Mouse (Mus musculus) kidney, postnatal 0 days (tissue): ENCODE results near the gene Ppp6r3. TPM values are rescaled to one million over a fixed set of nuclear protein-coding genes. Genes with fewer than 3 reads are reported as not detected.

ENCODE experiments used
- ATAC-seq: fragments of 200-750 bp; cut with Nextera tagmentation; replicated peaks from 2 replicates; pipeline ENCODE4 v1.8.0; 2017; ENCODE audit warnings: low read depth, moderate number of reproducible peaks, moderate TSS enrichment, moderate library complexity; ENCODE audit not compliant: low FRiP score
- DNase-seq: peaks from one replicate; pipeline ENCODE4 v3.0.0-alpha.2; 2016; ENCODE audit warnings: low spot score
- H3K27ac ChIP-seq: fragments of 300-500 bp; sonication (generic); 2 replicates; pipeline ENCODE4 v1.5.1; 2014; ENCODE audit warnings: mild to moderate bottlenecking
- H3K27me3 ChIP-seq: fragments of 300-500 bp; sonication (generic); 2 replicates; pipeline ENCODE4 v1.6.1; 2014; ENCODE audit warnings: low read length, mixed read lengths; ENCODE audit not compliant: insufficient read depth
- H3K36me3 ChIP-seq: fragments of 300-500 bp; sonication (generic); 2 replicates; pipeline ENCODE4 v1.6.1; 2014; ENCODE audit warnings: low read length, mixed read lengths; ENCODE audit not compliant: insufficient read depth
- H3K4me1 ChIP-seq: fragments of 300-500 bp; sonication (generic); replicated peaks from 2 replicates; pipeline ENCODE4 v1.6.1; 2014; ENCODE audit warnings: antibody characterized with exemption, low read length, mixed read lengths; ENCODE audit not compliant: insufficient read depth
- H3K4me2 ChIP-seq: fragments of 300-500 bp; sonication (generic); 2 replicates; pipeline ENCODE4 v1.6.1; 2014; ENCODE audit warnings: mild to moderate bottlenecking, low read length, moderate library complexity, mixed read lengths
- H3K4me3 ChIP-seq: fragments of 300-500 bp; sonication (generic); replicated peaks from 2 replicates; pipeline ENCODE4 v1.5.1; 2014; ENCODE audit warnings: low read depth, low read length
- H3K9ac ChIP-seq: fragments of 300-500 bp; sonication (generic); 2 replicates; pipeline ENCODE4 v1.6.1; 2014; ENCODE audit warnings: low read depth, low read length
- H3K9me3 ChIP-seq: fragments of 300-500 bp; sonication (generic); replicated peaks from 2 replicates; pipeline ENCODE4 v1.6.1; 2016; ENCODE audit warnings: low read length, inconsistent platforms, mixed read lengths
- CTCF ChIP-seq: IDR thresholded peaks from 2 replicates; pipeline ENCODE4 v1.5.1; 2016; ENCODE audit warnings: antibody characterized with exemption, low read depth, mild to moderate bottlenecking, moderate library complexity
- WGBS: fragments of 180-500 bp; shearing (Covaris S2); extraction: QIAGEN DNeasy Blood & Tissue Kit; methylation state at CpG from one replicate; pipeline ENCODE4 v1.1.7; 2014; 5-methylcytosine and 5-hydroxymethylcytosine counted together
- polyA plus RNA-seq: library from polyadenylated mRNA; unstranded; fragments of >200 nt; fragmentation: Nextera tagmentation; extraction: Ambion mirVana; gene quantifications from 2 replicates; pipeline ENCODE4 v1.2.1, GENCODE M21; 2015

Ppp6r3 gene
- polyA plus RNA-seq, 1 experiment from 2014 or later, result 37.9 TPM

DNA sequence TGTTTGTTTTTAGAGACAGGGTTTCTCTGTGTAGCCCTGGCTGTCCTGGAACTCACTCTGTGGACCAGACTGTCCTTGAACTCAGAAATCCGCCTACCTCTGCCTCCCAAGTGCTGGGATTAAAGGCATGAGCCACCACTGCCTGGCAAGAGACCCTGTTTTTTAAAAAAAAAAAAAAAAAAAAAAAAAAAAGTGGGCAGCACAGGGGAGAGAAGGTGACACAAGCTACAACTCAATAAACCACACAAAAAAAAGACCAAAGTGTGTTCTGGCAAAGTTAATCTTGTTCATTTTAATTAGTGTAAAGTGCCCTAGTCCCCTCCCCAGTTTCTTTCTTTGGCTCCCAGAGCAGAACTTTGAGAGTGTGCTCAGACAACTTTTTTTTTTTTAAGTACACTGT, 26.3 kb downstream of the Ppp6r3 start:
- DNase-seq, result no peak
- 95% methylated on average over 1 of the region's 1 CpGs for WGBS
- no peak overlapping the region for H3K9ac ChIP-seq
- H3K4me3 ChIP-seq, result no peak overlapping the region
- no peaks in the 10 kb centered on the region for H3K36me3 ChIP-seq
- H3K4me1 ChIP-seq, result no peaks in the 10 kb centered on the region
- TF ChIP-seq CTCF, result no peak
- H3K27ac ChIP-seq, result no peak overlapping the region
- no peak overlapping the region for H3K4me2 ChIP-seq
- no peak for ATAC-seq
- H3K9me3 ChIP-seq, result no peaks in the 10 kb centered on the region
- no peaks in the 10 kb centered on the region for H3K27me3 ChIP-seq

DNA sequence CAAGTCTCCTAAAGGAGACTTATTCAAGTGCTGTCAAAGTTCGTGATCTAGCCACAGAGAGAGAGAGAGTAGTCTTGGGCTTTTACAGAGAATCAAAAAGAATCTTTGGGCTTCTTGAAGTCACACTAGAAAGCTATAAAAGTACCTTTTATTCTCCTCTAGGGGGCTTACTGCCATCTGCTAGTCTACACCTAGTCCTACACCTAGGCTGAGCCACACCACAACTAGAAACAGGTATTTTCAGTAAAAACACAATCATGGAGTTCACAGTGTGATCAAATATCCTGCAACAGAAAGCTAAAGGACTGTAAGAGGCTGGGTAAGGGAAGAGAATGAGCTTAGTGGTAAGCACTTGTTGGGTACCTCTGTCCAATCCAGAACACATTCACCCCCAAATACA, 27.2 kb downstream of the Ppp6r3 start:
- Histone ChIP-seq H3K27ac (no peak overlapping the region), H3K4me1 (no peaks in the 10 kb centered on the region), H3K36me3 (no peaks in the 10 kb centered on the region), H3K4me2 (no peak overlapping the region), H3K9ac (no peak overlapping the region), H3K27me3 (no peaks in the 10 kb centered on the region), H3K9me3 (no peaks in the 10 kb centered on the region), H3K4me3 (no peak overlapping the region)
- 97% methylated on average over 1 of the region's 1 CpGs for WGBS
- DNase-seq (no peak), ATAC-seq (no peak)
- TF ChIP-seq CTCF, result no peak

DNA sequence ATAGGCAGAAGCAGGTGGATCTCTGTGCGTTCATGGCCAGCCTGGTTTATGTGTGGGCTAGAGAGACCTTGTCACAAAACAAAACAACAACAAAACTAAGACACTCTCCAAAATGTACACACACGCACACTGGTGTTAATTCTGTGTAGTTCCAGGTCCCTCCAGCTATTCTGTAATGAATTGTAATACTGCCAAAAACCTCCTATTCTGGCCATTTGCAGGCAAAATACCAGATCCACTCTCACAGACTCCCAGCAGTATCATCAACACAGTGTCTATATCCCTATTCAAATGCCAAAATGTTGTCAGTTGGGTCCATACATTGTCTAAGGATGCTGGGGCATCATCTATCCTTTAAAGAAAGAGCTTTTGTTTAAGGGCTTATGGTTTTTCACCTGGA, 30.6 kb downstream of the Ppp6r3 start:
- TF ChIP-seq CTCF, result no peak
- Histone ChIP-seq H3K9ac (no peak overlapping the region), H3K27me3 (no peaks in the 10 kb centered on the region), H3K27ac (no peak overlapping the region), H3K4me3 (no peak overlapping the region), H3K4me1 (no peaks in the 10 kb centered on the region), H3K4me2 (no peak overlapping the region), H3K36me3 (peaks cover 6% of the 10 kb centered on the region), H3K9me3 (no peaks in the 10 kb centered on the region)
- 87% methylated on average over 2 of the region's 2 CpGs for WGBS
- no peak for ATAC-seq
- no peak for DNase-seq

DNA sequence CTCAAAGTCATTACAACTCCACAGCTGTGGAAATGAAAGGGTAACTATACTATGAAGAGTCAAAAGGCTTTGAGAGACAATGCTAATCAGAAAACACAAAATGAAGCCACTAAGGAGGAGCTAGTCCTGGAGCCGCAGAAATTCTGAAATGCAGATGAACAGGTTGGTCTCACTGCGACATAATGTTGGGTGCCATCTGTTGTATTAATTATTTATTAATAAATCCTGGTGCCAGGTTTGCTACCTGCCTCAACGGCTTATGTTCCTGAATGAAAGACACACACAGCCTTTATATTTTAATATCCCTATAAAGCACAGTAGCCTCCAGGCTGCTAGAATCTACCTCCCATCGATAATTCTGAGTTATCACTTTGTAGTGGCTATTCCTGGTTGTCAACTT, 33.0 kb downstream of the Ppp6r3 start:
- Histone ChIP-seq H3K4me1 (no peaks in the 10 kb centered on the region), H3K4me3 (no peak overlapping the region), H3K36me3 (peaks cover 6% of the 10 kb centered on the region), H3K4me2 (no peak overlapping the region), H3K9me3 (no peaks in the 10 kb centered on the region), H3K9ac (no peak overlapping the region), H3K27ac (no peak overlapping the region), H3K27me3 (no peaks in the 10 kb centered on the region)
- TF ChIP-seq CTCF, result no peak
- DNase-seq (no peak), ATAC-seq (no peak)
- WGBS, result 98% methylated on average over 4 of the region's 4 CpGs

DNA sequence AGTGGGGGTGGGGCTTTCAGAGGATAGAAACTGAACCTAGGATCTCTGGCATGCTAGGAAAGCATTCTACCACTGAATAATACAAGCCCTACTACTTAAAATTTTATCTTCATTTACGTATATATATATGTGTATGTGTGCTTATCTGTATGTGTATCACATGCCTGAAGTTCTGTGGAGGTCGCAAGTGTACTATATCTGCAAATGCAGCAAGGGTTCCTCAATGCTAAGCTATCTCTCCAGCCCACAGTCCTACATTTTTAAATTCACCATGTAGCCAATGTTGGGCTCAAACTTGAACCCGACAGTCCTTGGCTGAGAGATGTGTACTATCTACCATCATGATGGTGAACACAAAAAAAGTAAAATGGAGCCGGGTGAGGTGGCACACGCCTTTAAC, 34.6 kb downstream of the Ppp6r3 start:
- H3K4me1 ChIP-seq, result no peaks in the 10 kb centered on the region
- H3K9me3 ChIP-seq, result no peaks in the 10 kb centered on the region
- no peak for ATAC-seq
- no peak overlapping the region for H3K9ac ChIP-seq
- H3K27ac ChIP-seq, result no peak overlapping the region
- H3K4me2 ChIP-seq, result no peak overlapping the region
- DNase-seq, result no peak
- peaks cover 6% of the 10 kb centered on the region for H3K36me3 ChIP-seq
- no peak overlapping the region for H3K4me3 ChIP-seq
- no peaks in the 10 kb centered on the region for H3K27me3 ChIP-seq
- no peak for TF ChIP-seq CTCF
- 96% methylated on average over 5 of the region's 5 CpGs for WGBS

DNA sequence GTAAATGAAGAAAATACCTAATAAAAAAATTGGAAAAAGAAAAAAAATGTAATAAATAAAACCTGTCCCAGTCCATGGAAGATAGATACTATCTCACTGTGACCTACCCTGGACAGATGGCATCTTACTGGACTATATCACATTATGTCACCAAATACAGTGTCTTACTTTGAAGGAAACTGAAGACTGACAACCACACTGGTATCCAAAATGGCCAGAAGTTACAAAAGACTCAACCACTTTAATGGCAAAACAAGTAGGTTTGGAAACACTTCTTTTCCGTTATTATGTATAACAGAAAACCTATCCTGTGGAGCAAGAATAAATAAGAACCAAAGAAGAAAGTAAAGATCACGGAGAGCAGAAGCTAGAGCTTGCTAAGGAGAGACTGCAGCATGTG, 35.3 kb downstream of the Ppp6r3 start:
- Histone ChIP-seq H3K27ac (no peak overlapping the region), H3K27me3 (no peaks in the 10 kb centered on the region), H3K4me3 (no peak overlapping the region), H3K4me2 (no peak overlapping the region), H3K4me1 (no peaks in the 10 kb centered on the region), H3K9me3 (no peaks in the 10 kb centered on the region), H3K9ac (no peak overlapping the region), H3K36me3 (peaks cover 6% of the 10 kb centered on the region)
- DNase-seq (no peak), ATAC-seq (no peak)
- TF ChIP-seq CTCF, result no peak
- 96% methylated on average over 2 of the region's 2 CpGs for WGBS

DNA sequence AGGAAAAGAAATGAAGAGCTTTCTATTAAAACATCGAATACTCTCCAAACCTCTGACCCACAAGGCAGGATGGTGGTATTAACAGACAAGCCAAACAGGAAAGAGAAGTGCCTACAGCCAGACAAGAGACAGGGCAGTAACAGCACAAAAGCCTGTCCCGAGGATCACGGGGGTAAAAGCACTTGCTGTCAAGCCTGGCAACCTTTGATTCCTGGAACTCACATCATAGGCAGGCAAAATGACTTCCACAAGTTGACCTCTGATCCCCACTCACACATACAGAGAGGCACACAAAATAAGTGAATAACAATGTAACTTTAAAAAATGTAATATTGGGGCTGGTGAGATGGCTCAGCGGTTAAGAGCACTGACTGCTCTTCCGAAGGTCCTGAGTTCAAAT, 36.1 kb downstream of the Ppp6r3 start:
- no peak for DNase-seq
- ATAC-seq, result no peak
- Histone ChIP-seq H3K9me3 (no peaks in the 10 kb centered on the region), H3K9ac (no peak overlapping the region), H3K27me3 (no peaks in the 10 kb centered on the region), H3K4me3 (no peak overlapping the region), H3K36me3 (peaks cover 6% of the 10 kb centered on the region), H3K4me2 (no peak overlapping the region), H3K27ac (no peak overlapping the region), H3K4me1 (no peaks in the 10 kb centered on the region)
- WGBS, result 81% methylated on average over 5 of the region's 5 CpGs
- no peak for TF ChIP-seq CTCF
